Mouse (Mus musculus) Muller cell, postnatal 12 days (primary cell): Measurements from ENCODE around the gene Tmem229b.
"Not testable (repeated sequence)": the region's sequence is repeated elsewhere in the genome, so short reads cannot be mapped to it uniquely, and the experiment has no call there.

ENCODE experiments used
- DNase-seq: peaks from one replicate; pipeline ENCODE4 v3.0.0-alpha.2; 2015; ENCODE audit errors: inconsistent ontology term

Gene Tmem229b

GRCm38 (mm10) chr12:78952484-78952883 lies 54.9 kb downstream of the Tmem229b start:
- DNase-seq = no peak

- DNase-seq = peak; percentile 66
These were observed 55.4 kb downstream of the Tmem229b start for GRCm38 (mm10) chr12:78952053-78952452.

DNA sequence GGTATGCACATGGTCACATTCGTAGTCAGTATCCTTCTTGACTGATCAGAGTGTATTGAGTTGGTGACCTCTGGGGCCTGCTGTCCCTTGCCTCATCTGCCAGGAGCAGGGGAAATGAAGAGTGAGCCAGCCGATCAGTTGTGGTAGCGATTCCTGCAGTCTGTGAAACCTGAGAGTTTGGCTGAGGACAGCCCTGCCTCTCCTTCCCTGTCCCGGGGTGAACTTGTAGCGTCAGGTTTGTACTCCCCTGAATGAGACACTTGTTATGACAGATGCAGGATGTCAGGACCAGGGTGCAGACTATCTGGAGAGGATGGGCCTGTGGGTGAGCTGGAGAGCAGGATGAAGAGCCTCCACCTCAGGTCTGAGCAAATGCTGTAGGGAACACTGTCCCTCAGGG lies 59.8 kb downstream of the Tmem229b start:
- no peak for DNase-seq

DNA sequence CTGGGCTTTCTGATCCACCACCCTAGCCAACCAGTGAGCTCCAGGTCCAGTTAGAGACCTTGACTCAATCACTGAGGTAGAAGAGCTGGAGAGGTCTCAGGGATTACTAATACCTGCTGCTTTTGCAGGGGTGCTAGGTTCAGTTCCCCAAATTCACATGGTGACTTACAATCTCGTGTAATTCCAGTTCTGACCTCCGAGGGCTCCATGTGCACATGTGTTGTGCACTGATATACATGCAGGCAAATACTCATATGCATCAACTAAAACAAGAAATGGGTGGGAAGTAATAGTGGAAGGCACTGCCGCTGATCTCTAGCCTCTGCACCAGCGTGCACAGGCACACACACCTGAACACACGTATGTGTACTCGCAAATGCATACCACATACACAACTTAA lies 60.3 kb downstream of the Tmem229b start:
- no peak for DNase-seq

- DNase-seq = no peak
These were observed 64.5 kb downstream of the Tmem229b start for GRCm38 (mm10) chr12:78942931-78943330.

DNA sequence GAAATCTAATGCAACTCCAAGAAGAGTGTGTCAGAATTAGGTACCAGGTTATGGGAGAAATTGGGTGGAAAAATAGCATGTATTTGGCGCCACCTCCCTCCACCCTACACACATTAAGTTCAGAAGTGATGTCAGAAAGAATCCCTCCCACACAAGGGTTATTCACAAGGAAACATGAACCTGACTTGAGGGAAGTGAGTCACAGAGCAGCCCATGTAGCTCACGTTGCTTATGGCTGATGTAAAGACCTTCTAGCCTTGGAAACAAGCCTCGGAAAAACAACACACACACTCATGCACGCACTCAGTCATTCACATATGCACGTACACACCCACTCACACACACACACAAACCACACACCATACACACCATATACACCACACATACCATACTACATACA lies 67.3 kb downstream of the Tmem229b start:
- no peak for DNase-seq

DNA sequence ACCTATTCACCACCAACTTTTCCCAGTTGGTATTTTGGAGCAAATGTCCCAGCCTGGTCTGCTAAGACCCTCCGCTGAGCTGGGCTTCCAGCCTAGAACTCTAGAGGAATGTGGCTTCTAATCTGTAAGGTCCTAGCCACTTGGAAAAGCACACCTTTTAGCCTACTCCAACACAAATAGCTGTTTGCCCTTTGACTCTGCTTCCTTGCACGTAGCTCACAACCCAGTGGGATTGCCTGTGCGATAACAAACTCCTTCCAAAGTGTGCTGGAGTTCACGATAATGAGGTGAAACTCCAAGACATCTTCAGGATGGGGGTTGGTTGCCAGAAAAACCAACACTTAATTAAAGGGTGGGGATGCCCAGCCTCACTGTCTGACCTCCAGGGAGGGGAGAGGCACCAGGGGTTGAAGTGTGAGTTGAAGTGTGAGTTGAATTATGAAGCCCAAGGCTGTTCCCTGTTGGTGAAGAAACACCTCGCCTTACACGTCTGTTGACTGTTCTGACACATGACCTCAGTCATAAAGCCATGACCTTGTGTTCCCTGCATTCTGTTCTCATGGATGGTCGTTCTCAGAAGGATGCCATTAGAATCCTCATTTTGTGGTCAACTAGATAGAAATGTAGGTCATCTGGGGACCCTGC lies 67.9 kb downstream of the Tmem229b start:
- no peak for DNase-seq

DNA sequence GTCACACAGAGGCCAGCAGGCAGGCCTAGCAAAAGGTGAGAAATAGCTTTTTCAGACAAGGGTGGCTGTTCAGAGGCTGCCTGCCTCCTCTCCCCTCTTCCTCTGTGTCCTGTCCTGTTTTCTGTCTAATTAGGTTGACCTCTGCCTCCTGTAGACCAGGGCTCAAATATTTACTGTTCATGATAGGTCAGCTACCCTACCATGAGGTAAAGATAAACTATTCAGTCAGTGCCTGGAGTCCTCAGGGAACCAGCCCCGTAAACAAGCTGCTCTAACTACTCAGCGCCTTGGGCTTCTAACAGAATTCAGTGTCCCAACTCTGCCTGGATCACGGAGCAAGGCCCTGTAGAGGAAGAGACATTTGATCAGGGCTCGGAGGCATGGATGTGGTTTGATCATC lies 70.9 kb downstream of the Tmem229b start:
- DNase-seq = no peak

DNA sequence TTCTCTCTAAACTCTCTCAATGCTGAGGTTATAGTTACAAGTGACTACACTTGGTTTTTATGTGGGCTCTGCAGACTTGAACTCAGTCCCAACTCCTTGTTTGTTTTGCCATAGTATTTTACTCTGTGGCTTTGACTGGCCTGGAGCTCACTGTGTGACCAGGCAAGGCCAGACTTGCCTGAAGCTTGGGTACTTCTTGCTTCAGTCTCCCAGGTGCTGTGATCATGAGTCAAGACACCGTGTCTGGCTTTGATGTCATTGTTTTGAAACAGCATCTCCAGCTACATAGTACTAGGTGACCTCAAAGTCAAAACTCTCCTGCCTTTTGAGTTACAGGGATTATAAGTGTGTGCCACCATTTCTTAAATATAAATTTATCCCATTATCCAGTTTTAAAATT lies 77.5 kb downstream of the Tmem229b start:
- DNase-seq = no peak

GRCm38 (mm10) chr12:78927287-78927686 lies 80.1 kb downstream of the Tmem229b start:
- no peak for DNase-seq

- DNase-seq = no peak
These were observed 83.8 kb downstream of the Tmem229b start for GRCm38 (mm10) chr12:78923539-78924189.

DNA sequence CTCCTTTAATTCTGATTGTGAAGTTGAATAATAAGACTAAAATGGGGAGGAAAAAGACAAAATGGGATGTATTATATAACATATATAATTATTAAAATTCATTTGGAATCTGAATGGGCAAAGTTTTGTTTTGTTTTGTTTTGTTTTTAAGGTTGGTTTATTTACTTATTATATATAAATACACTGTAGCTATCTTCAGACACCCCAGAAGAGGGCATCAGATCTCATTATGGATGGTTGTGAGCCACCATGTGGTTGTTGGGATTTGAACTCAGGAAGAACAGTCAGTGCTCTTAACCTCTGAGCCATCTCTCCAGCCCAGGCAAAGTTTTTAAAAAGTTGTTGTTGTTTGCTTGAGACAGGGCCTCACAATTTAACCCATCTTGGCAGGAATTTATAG lies 84.5 kb downstream of the Tmem229b start:
- not testable (repeated sequence) for DNase-seq

- no peak for DNase-seq
These were observed 85.4 kb downstream of the Tmem229b start for GRCm38 (mm10) chr12:78922058-78922457.

DNA sequence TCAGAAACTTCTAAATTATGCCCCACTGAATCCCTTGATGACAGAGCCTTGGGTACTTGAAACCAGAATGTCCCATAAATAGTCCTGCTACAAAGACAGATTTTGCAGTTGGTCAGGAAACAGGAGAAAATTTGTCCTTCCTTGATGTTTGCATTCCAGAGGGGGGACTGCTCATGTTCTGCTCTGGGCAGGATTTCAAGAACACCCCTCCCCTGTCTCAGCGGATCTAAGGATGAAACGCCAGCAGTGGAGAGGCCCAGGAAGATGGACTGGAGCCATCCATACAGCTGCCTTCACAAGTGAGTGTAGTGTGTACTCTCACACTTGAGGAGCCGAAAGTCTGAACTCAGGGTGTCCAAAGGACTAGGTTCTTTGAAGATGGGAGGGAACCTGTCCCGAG lies 86.0 kb downstream of the Tmem229b start:
- no peak for DNase-seq

GRCm38 (mm10) chr12:78919079-78919712 lies 88.2 kb downstream of the Tmem229b start:
- peak; percentile 86 for DNase-seq

DNA sequence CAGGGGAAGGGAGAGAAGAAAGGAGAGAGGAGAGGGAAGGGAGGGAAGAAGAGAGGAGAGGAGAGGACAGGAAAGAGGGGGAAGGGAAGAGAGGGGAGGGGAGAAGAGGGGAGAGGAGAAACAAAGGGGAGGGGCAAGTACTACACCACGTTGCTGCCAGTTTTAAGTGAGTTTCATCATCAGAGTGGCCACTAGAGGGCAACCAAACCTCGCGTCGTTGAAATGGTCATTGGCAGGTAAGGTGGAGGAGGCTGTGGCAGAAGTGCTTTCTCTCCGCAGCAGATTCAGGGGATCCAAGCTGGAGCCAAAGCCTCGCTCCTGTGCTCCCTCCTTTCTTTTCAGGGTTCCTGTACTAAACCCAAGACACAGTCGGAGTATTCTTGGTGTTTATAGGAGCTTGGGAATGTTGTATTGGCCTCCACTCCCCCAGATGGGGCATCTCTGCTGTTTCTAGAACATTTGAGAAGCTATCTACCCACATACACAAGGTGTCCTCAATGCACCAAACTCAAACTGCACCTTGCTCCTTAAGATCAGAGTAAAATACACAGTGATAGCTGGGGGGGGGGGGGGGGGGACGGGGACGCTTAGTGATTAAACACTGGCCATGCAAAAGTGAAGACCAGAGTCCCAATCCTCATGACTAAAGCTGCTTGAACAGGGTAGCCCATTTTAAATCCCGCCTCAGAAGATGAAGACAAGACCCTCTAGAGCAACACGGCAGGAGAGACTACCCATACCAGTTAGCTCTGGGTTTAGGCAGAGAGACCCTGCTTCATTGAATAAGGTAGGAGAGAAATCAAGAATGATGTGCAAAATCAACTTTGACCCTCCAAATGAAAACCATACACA lies 89.0 kb downstream of the Tmem229b start:
- DNase-seq = peak; percentile 81

DNA sequence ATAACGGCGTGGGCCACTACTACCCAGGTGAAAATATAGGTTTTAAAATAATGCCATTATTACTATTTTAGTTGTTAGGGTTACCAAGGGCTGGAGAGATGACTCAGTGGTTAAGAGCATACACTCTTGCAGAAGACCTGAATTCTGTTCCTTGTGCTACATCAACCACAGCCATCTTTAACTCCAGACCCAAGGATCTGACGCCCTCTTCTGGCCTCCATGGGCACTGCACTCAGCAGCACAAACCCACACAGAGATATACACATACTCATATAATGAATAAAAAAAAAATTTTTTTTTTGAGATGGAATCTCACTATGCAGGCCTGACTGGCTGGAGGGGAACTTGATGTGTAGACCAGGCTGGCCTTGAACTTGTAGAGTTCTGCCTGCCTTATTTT lies 91.1 kb downstream of the Tmem229b start:
- DNase-seq = no peak

DNA sequence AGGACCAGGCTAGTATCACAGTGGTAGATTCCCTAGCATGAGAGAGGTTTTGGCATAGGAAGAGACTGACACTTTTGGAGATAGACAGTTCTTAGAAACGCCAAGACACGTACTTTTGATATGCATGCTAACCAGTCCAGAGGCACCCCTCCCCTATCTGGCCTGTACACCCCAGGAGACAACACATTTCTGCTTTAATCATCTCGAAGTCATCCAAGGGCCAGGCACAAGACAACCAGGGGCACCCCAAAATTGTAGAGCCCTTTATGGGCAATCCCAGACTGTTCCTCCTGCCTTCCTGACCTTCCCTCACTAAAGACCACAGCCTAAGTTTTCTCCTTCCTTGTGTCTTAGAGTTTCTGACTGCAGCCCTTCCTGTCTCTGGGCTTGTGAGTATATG lies 91.9 kb downstream of the Tmem229b start:
- no peak for DNase-seq

DNA sequence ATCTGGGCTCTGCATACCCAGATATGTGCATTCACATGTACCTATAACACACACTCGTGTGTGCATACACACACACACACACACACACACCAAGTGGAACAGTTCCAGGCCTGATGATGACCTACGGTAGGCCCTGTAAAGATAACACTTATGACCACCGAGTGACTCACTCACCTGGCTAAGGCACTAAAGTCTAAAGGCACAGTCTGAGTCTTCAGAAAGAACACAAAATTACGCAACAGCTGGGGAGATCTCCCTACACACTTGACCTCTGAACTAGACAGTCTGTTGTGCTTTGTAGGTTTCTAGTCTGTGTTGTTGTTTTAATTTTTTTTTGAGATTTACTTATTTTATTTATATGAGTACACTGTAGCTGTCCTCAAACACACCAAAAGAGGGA lies 93.0 kb downstream of the Tmem229b start:
- no peak for DNase-seq
